Mouse (Mus musculus): ENCODE measurements around the gene Agps.

DNA sequence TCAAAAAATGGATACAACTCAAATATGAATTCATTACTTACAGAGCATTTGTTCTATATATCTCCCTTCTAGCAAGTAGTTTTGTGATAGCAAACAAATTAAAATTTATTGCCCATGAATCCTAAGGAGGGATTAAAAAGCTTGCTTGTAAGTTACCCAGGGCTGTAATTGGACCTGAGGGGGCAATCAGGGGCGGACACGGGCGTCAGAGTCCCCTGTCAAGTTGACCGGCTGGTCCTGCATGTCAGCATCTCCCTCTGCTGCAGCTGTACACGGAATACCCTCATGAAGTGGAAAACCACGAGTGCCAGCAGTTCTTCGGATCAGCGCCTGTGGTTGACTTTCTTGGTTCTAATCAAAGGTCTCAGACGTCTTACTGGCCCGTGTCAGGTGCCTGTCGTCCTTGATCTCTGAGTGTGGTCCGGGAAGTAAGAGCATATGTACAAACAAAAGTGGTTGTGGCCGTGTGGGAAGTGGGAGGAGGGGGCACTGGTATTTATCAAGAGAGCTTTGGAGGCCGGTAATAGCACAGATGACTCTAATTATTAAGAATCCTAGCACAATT is 41.9 kb upstream of the Agps start:
- TF ChIP-seq CTCF (IDR thresholded peaks at IDR 0.05; ENCODE audit: extremely low read depth, insufficient read depth, low read length), result no peak
- TF ChIP-seq POLR2A (IDR thresholded peaks at IDR 0.05; ENCODE audit: extremely low read depth, insufficient read depth, low read length), result no peak

All from cortical plate, adult 2 months (tissue).